Mouse (Mus musculus) heart, postnatal 0 days (tissue): Measurements from ENCODE around the gene Aarsd1.

ENCODE experiments used
- CTCF ChIP-seq: IDR thresholded peaks from 2 replicates; pipeline ENCODE4 v1.5.1; 2016; ENCODE audit warnings: antibody characterized with exemption, control low read depth, low read depth
- EP300 ChIP-seq: IDR thresholded peaks from 2 replicates; pipeline ENCODE4 v1.6.1; 2016; ENCODE audit warnings: antibody characterized with exemption, low read depth

DNA sequence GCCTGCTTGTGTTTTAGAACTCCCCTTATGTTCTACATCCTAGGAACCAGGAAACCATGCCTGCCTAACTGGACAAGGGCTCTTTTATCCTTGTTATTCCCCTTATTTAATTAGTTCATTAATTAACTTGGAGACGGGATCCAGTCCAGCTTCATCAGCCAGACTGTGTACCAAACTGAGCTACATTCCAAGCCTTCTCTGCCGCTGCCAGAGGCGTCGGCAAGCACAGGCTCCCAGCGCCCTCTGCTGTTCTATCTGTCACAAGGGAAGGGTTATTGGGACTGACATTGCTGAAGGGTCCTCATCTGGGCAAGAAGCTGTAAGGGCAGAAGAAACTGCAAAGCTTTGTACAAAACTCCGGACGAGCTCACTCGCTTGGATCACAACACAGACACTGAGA, 22.3 kb downstream of the Aarsd1 start:
- TF ChIP-seq EP300 (no peak), CTCF (peak; percentile 97)
